8 mouse cellular contexts compared by ENCODE assay signal in the genomic region with DNA sequence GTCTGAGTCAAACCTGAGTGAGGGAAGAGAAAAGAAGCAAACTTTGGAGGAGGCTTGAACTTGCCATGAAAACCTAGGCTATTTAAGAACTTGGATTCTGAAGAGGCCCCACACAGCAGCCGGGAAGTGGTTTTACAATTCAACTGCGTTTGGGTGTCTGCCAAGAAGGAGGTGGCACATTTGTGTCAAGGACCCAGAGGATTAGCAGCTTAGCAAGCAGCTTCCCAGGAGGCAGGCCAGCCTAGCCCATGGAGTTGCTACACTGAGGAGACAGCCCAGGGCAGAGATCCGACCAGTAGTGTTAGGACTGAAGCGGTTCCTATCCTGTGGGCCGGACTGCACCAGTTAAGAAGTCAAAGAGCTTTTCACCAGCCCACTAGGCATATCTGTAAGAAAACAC.
DNase-seq lines count a peak whose midpoint lies in the region; ATAC-seq lines count a peak whose summit lies in the region.

No protein-coding gene starts in this region.

- no peak for DNase-seq in frontal cortex, postnatal 25 days (ENCODE audit: low spot score in 2 of 2)
- peak; percentile 49 for DNase-seq in right cerebral cortex, adult 18-20 months
- DNase-seq in right cerebral cortex, postnatal 25 days, result no peak
- DNase-seq in MN1 (ENCODE audit: low spot score), result no peak

- peak; percentile 59 for ATAC-seq in frontal cortex, adult (ENCODE audit: low TSS enrichment)
- ATAC-seq in intestine, embryonic 15.5 days, result peak; percentile 79
- no peak for ATAC-seq in cerebellum, adult (ENCODE audit: insufficient number of reproducible peaks, low FRiP score, low TSS enrichment)

- H3K4me1 ChIP-seq in intestine, embryonic 15.5 days (replicated peaks), result peaks cover 10% of the 10 kb centered on the region; the same call in 1 of the 2 replicates

- H3K9ac ChIP-seq in intestine, embryonic 15.5 days, result no peak overlapping the region

- H3K9me3 ChIP-seq in intestine, embryonic 15.5 days, result no peaks in the 10 kb centered on the region

- no peaks in the 10 kb centered on the region for H3K27me3 ChIP-seq in intestine, embryonic 15.5 days (replicated peaks)

- no peaks in the 10 kb centered on the region for H3K79me2 ChIP-seq in macrophage (ENCODE audit: inconsistent target)

- 47% methylated on average over 5 of the region's 5 CpGs for WGBS in intestine, embryonic 15.5 days
- whole genome bisulfite sequencing in macrophage (ENCODE audit: missing documents), result 11% methylated on average over 5 of the region's 5 CpGs

- no peaks in the 10 kb centered on the region for H3K36me3 ChIP-seq in intestine, embryonic 15.5 days
- H3K36me3 ChIP-seq in macrophage (ENCODE audit: inconsistent target), result no peaks in the 10 kb centered on the region

- no peak overlapping the region for H3K4me3 ChIP-seq in intestine, embryonic 15.5 days (replicated peaks)
- H3K4me3 ChIP-seq in macrophage (ENCODE audit: inconsistent target), result no peak overlapping the region

- no peak overlapping the region for H3K4me2 ChIP-seq in intestine, embryonic 15.5 days (replicated peaks)

- H3K27ac ChIP-seq in intestine, embryonic 15.5 days, result no peak overlapping the region
- peak overlapping the region; percentile 65 for H3K27ac ChIP-seq in macrophage
